Mouse (Mus musculus) right cerebral cortex, postnatal 25 days (tissue): Measurements from ENCODE around the gene Plk1.

ENCODE experiments used
- DNase-seq: peaks from one replicate; pipeline ENCODE4 v3.0.0; 2022

Plk1 gene

DNA sequence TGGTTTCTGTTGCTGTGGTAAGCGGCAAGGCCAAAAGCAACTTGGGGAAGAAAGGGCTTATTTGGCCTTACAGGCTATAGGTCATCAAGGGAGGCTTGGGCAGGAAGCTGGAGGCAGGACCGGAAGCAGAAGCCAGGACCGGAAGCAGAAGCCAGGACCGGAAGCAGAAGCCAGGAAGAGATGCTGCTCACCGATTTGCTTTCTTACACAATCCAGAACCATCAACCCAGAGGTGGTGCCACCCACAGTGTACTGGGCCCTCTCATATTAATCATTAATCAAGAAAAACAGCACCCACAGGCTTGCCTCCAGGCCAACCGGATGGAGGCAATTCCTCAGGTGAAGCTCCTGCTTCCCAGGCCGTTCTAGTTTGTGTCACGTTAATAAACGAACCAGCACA is 37.5 kb downstream of the Plk1 start:
- no peak for DNase-seq

DNA sequence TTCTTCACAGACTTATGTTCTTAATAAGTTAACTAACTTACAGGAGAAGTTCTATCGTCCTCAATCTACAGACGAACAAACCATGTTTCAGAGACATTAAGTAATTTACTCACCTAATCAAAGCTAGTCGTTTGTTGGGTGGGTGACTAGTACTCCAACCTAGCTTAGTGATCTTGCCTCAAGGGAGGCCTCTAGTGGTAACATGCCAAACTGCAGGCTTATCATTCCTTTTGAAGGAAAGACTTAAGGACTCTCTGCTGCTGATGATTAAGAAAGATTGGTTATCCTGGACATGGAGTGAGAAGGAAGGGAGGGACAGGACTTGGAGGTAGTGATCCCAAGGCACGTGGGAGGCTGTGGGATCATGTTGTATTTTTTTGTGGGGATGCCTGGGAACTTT is 38.1 kb downstream of the Plk1 start:
- no peak for DNase-seq

DNA sequence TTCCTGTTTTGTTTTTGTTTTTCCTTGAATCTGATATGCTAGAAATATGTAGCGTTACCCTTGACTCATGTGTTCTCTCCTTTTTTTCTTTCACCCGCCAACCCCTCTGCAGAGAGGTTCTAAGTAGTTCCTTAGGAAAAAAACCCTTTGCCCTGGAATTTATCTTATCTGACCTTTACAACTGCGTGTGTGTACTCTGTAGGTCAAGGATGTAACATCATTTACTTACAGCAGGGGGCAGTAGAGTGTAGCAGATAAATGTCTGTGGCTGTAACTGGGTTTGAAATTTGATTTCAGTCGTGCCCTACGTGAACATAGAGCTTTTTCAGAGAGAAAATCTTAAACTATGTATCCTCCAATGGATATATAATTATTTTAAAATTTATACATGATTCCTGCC is 40.1 kb downstream of the Plk1 start:
- DNase-seq: no peak

DNA sequence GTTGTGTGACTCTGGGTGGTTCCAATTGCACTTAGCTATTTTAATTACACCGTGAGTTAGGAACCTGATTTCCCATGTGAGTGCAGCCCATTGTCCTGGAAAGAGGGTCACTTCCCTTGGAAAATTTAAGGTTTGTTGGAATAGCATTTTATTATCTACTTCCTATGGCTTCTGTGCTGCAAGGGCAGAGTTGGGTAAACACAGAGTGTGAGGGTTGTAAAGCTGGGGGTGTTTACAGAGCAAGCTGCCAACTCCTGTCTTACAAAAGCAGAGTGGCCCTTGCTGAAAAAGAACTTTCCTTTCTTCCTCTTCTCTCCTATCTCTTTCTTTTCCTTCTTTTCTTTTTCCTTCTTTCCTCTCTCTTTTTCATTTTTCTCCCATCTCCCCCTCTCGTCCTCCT is 44.7 kb downstream of the Plk1 start:
- no peak for DNase-seq

DNA sequence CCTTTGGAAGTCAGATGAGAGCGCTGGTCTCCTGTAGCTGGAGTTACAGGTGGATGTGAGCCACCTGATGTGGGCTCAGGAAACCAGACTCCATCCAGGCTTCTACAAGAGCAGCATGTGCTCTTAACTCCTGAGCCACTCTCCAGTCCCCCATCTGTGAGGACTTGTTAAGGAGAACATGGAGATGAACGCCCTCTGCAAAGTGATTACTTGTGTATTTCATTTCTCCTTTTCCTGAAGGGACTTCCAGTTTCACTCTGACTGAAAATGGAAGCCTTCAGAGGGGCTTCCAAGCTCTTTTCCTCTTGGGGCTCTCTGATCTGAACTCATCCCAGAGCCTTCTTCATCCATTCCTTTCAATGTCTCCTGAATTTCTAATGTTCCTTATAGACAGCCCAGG is 46.9 kb downstream of the Plk1 start:
- DNase-seq: no peak

DNA sequence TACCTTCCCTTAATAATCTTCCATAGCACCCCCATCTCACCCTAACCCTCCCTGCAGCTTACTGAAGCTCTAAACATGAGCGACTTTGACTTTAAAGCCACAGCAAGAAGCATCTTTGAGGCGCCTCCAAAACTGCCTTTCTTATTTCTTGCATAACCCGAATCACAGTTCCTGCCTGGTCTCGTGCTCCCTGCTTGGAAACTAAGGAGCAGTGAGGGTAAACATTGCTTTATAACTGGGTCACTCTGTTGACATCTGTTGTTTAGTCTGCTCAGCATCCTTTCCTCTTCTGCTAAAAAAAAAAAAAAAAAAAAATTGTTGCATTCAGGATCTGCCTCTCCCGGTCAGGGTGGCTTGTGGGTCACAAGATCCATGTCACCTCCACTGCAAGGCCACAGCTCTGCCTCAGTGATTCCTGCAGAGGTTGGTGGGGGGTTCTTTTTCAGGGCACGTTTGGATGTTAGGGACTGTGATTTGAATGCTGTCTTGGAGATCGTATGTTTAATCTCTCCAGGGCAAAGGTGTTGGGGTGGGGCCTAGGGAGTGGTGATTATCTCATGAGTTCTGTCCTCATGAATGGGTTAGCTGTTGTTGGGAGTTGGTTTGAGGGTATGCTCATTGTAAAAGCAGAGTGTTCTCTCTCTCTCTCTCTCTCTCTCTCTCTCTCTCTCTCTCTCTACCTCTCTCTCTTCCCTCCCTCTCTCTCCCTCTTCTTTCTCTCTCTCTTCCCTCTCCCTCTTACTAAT is 49.2 kb downstream of the Plk1 start:
- no peak for DNase-seq

DNA sequence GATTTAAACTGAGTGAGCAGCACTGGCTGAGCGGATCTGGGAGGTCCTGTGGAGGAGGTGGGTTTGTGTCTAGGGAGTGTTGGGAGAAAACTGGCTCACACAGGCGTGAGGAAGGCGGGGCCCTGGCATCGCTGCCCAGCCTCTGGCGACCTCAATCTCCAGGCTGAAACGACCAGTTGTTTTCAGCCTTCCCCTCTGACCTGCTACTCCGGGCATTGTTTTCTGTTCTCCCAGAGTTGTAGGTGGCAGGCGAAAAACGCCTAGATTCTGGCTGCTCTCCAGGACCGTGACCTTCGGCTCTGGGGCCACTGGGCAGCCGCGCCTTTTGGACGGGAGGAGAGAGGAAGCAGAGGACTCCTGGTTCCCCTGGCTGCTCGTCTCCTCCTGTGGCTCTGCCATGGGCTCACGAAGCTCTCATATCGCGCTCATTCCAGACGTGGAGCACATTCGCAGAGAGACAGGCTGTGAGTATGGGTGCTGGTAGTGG is 60.1 kb downstream of the Plk1 start, which contains the start of gene Chp2:
Chp2 (plus strand) TSS at position 182 of the 487 bp plus-strand sequence.
- no peak for DNase-seq
